Mouse (Mus musculus) cerebellum, adult 2 months (tissue): ENCODE data around the gene Lyz1.

Experiments used
- CTCF ChIP-seq: fragments of 200-500 bp; IDR thresholded peaks from 2 replicates; pipeline ENCODE4 v1.5.1; 2011; ENCODE audit warnings: low read depth, mild to moderate bottlenecking, control low read depth, low read length, moderate library complexity, borderline replicate concordance; ENCODE audit not compliant: insufficient read depth
- POLR2A ChIP-seq: fragments of 200-500 bp; IDR thresholded peaks from 2 replicates; pipeline ENCODE4 v1.6.1; 2011; ENCODE audit warnings: low read length, control low read depth, borderline replicate concordance; ENCODE audit not compliant: insufficient read depth

GRCm38 (mm10) chr10:117259870-117260269 is 32.8 kb downstream of the Lyz1 start:
- TF ChIP-seq CTCF (no peak), POLR2A (no peak)
